Mouse (Mus musculus): Measurements from ENCODE around the gene Tubgcp2. TPM values are rescaled to one million over a fixed set of nuclear protein-coding genes. Genes with fewer than 3 reads are reported as not detected.

The Tubgcp2 gene
- polyA plus RNA-seq, 1 experiment from 2014 or later: 68.0 TPM

GRCm38 (mm10) chr7:139951991-139952633, 84.4 kb downstream of the Tubgcp2 start:
- ATAC-seq (ENCODE audit: low FRiP score, low read depth): no peak
- peaks cover 58% of the 10 kb centered on the region for H3K27me3 ChIP-seq
- H3K9ac ChIP-seq: no peak overlapping the region
- no peaks in the 10 kb centered on the region for H3K36me3 ChIP-seq
- H3K27ac ChIP-seq: no peak overlapping the region
- no peak overlapping the region for H3K4me3 ChIP-seq
- 0 out of 2 replicates have a peak, but pooled peaks cover 4% of the 10 kb centered on the region for H3K4me1 ChIP-seq
- H3K9me3 ChIP-seq: no peaks in the 10 kb centered on the region
- WGBS: 61% methylated on average over 6 of the region's 6 CpGs
- H3K4me2 ChIP-seq (replicated peaks): no peak overlapping the region

GRCm38 (mm10) chr7:139951079-139951478, 85.4 kb downstream of the Tubgcp2 start:
- WGBS: 6% methylated on average over 16 of the region's 16 CpGs
- H3K4me2 ChIP-seq (replicated peaks): peak overlapping the region; percentile 78

GRCm38 (mm10) chr7:139950283-139950971, 86.0 kb downstream of the Tubgcp2 start:
- 0 out of 2 replicates have a peak, but pooled peaks cover 4% of the 10 kb centered on the region for H3K4me1 ChIP-seq
- no peaks in the 10 kb centered on the region for H3K9me3 ChIP-seq
- ATAC-seq (ENCODE audit: low FRiP score, low read depth): peak; percentile 78
- H3K27ac ChIP-seq: no peak overlapping the region
- H3K36me3 ChIP-seq: no peaks in the 10 kb centered on the region
- peaks cover 64% of the 10 kb centered on the region for H3K27me3 ChIP-seq
- peak overlapping the region; percentile 78 for H3K4me2 ChIP-seq (replicated peaks)
- H3K4me3 ChIP-seq: peak overlapping the region; percentile 60
- peak overlapping the region; percentile 71 for H3K9ac ChIP-seq
- WGBS: under 1% methylated on average over 33 of the region's 33 CpGs

More at GRCm38 (mm10) chr7:139951079-139951478, 85.4 kb downstream of the Tubgcp2 start:
- Histone ChIP-seq H3K9me3 (no peaks in the 10 kb centered on the region), H3K36me3 (no peaks in the 10 kb centered on the region), H3K27me3 (peaks cover 58% of the 10 kb centered on the region), H3K9ac (peak overlapping the region; percentile 71), H3K4me3 (peak overlapping the region; percentile 60), H3K4me1 (0 out of 2 replicates have a peak, but pooled peaks cover 4% of the 10 kb centered on the region), H3K27ac (no peak overlapping the region)
- no peak for ATAC-seq (ENCODE audit: low FRiP score, low read depth)

- peak overlapping the region; percentile 71 for H3K9ac ChIP-seq
- under 1% methylated on average over 15 of the region's 15 CpGs for WGBS
- H3K36me3 ChIP-seq: no peaks in the 10 kb centered on the region
- peaks cover 67% of the 10 kb centered on the region for H3K27me3 ChIP-seq
- peak overlapping the region; percentile 60 for H3K4me3 ChIP-seq
- ATAC-seq (ENCODE audit: low FRiP score, low read depth): peak; percentile 76
- H3K27ac ChIP-seq: no peak overlapping the region
- peak overlapping the region; percentile 78 for H3K4me2 ChIP-seq (replicated peaks)
- no peaks in the 10 kb centered on the region for H3K9me3 ChIP-seq
- H3K4me1 ChIP-seq: 0 out of 2 replicates have a peak, but pooled peaks cover 4% of the 10 kb centered on the region
These were observed 86.6 kb downstream of the Tubgcp2 start for GRCm38 (mm10) chr7:139949893-139950282.

- no peak overlapping the region for H3K9ac ChIP-seq
- no peak overlapping the region for H3K4me3 ChIP-seq
- peaks cover 13% of the 10 kb centered on the region for H3K4me1 ChIP-seq
- no peak overlapping the region for H3K4me2 ChIP-seq (replicated peaks)
- H3K27ac ChIP-seq: no peak overlapping the region
- WGBS: 24% methylated on average over 5 of the region's 5 CpGs
- H3K9me3 ChIP-seq: no peaks in the 10 kb centered on the region
- no peaks in the 10 kb centered on the region for H3K36me3 ChIP-seq
- ATAC-seq (ENCODE audit: low FRiP score, low read depth): no peak
- H3K27me3 ChIP-seq: peaks cover 88% of the 10 kb centered on the region
These were observed 90.4 kb downstream of the Tubgcp2 start for GRCm38 (mm10) chr7:139946032-139946431.

MicroRNAs encoded within 50 kb of the gene (microRNA counts, 519-probe panel; counts per million panel counts)
- 1,742 counts per million, percentile 20 among the panel's probes with 10 or more counts for microRNA mmu-miR-202-3p
- 2,187 counts per million, percentile 30 among the panel's probes with 10 or more counts for microRNA mmu-miR-202-5p

Small RNAs within 50 kb of the gene (microRNA-seq; reads per million reads assigned to microRNA genes)
- gene Mir202 (not detected), gene Mir7062 (not detected), gene mmu-mir-7686 (not detected)

Other genes starting within 250 kb of the Tubgcp2 start
- gene Adgra1, start 202.5 kb downstream of the Tubgcp2 start, polyA plus RNA-seq (2015; fragmentation: Nextera tagmentation; extraction: Ambion mirVana): 0.05 and 0.13 TPM in 2 replicates
- 0.11 and 0.20 TPM in 2 replicates for gene Kndc1, start 142.0 kb downstream of the Tubgcp2 start, polyA plus RNA-seq (2015; fragmentation: Nextera tagmentation; extraction: Ambion mirVana)
- gene Utf1, start 92.9 kb downstream of the Tubgcp2 start, polyA plus RNA-seq (2015; fragmentation: Nextera tagmentation; extraction: Ambion mirVana): 0.15 TPM in 1 of 2 replicates, not detected in the other
- gene 6430531B16Rik, start 57.9 kb downstream of the Tubgcp2 start, polyA plus RNA-seq (2015; fragmentation: Nextera tagmentation; extraction: Ambion mirVana): 0.52 and 0.53 TPM in 2 replicates
- gene Adam8, start 44.1 kb downstream of the Tubgcp2 start, polyA plus RNA-seq (2015; fragmentation: Nextera tagmentation; extraction: Ambion mirVana): 2.3 and 2.8 TPM in 2 replicates
- 38.9 and 41.8 TPM in 2 replicates for gene Zfp511, start 278 bp downstream of the Tubgcp2 start, polyA plus RNA-seq (2015; fragmentation: Nextera tagmentation; extraction: Ambion mirVana)
- gene Msx3, start 12.4 kb upstream of the Tubgcp2 start, polyA plus RNA-seq (2015; fragmentation: Nextera tagmentation; extraction: Ambion mirVana): not detected in 2 replicates
- gene Caly, start 45.9 kb upstream of the Tubgcp2 start, polyA plus RNA-seq (2015; fragmentation: Nextera tagmentation; extraction: Ambion mirVana): 1.1 TPM in 2 replicates
- 0.25 TPM in 1 of 2 replicates, not detected in the other for gene Prap1, start 56.7 kb upstream of the Tubgcp2 start, polyA plus RNA-seq (2015; fragmentation: Nextera tagmentation; extraction: Ambion mirVana)
- gene Fuom, start 65.8 kb upstream of the Tubgcp2 start, polyA plus RNA-seq (2015; fragmentation: Nextera tagmentation; extraction: Ambion mirVana): 22.1 and 24.9 TPM in 2 replicates
- gene Paox, start 79.1 kb upstream of the Tubgcp2 start, polyA plus RNA-seq (2015; fragmentation: Nextera tagmentation; extraction: Ambion mirVana): 18.9 and 19.6 TPM in 2 replicates
- gene Echs1, start 79.8 kb upstream of the Tubgcp2 start, polyA plus RNA-seq (2015; fragmentation: Nextera tagmentation; extraction: Ambion mirVana): 150 and 151 TPM in 2 replicates
- 22.7 and 23.6 TPM in 2 replicates for gene Mtg1, start 100.9 kb upstream of the Tubgcp2 start, polyA plus RNA-seq (2015; fragmentation: Nextera tagmentation; extraction: Ambion mirVana)
- 0.17 and 0.23 TPM in 2 replicates for gene Sprn, start 118.2 kb upstream of the Tubgcp2 start, polyA plus RNA-seq (2015; fragmentation: Nextera tagmentation; extraction: Ambion mirVana)
- not detected in 2 replicates for gene Olfr522, start 128.1 kb upstream of the Tubgcp2 start, polyA plus RNA-seq (2015; fragmentation: Nextera tagmentation; extraction: Ambion mirVana)
- gene Olfr523, start 136.5 kb upstream of the Tubgcp2 start, polyA plus RNA-seq (2015; fragmentation: Nextera tagmentation; extraction: Ambion mirVana): not detected in 2 replicates
- not detected in 2 replicates for gene Olfr524, start 169.3 kb upstream of the Tubgcp2 start, polyA plus RNA-seq (2015; fragmentation: Nextera tagmentation; extraction: Ambion mirVana)
- gene Cd163l1, start 181.6 kb upstream of the Tubgcp2 start, polyA plus RNA-seq (2015; fragmentation: Nextera tagmentation; extraction: Ambion mirVana): 0.04 and 0.15 TPM in 2 replicates
- not detected in 2 replicates for gene 5830411N06Rik, start 210.6 kb upstream of the Tubgcp2 start, polyA plus RNA-seq (2015; fragmentation: Nextera tagmentation; extraction: Ambion mirVana)